Mouse (Mus musculus) MEL (cell line): ENCODE measurements at regions not wholly inside any gene's neighbourhood (a gene's known extent, or its start where the extent isn't known, plus 50 kb on each side); places are given as distances from the start of the nearest gene placed in this dataset.

ENCODE experiments used
- DNase-seq: peaks from one replicate; pipeline ENCODE4 v3.0.0; 2011; ENCODE audit warnings: low read depth, low spot score
- H3K27ac ChIP-seq: 2 replicates; pipeline ENCODE4 v1.5.1; 2012; ENCODE audit warnings: low read depth, mild to moderate bottlenecking, control low read depth, low read length, moderate library complexity; ENCODE audit not compliant: control insufficient read depth
- H3K27me3 ChIP-seq, 2 experiments: fragments of 150-350 bp in 1 of 2; sonication (generic) in 1 of 2; 2 replicates each; pipeline ENCODE4 v1.6.1; 2012; ENCODE audit warnings: low read length in 2 of 2, mild to moderate bottlenecking in 2 of 2, improper control_type of control experiment in 1 of 2, moderate library complexity in 1 of 2; ENCODE audit not compliant: insufficient read depth in 2 of 2, control insufficient read depth in 1 of 2
- H3K36me3 ChIP-seq, 2 experiments: 2 replicates each; pipeline ENCODE4 v1.6.1; 2012 to 2014; ENCODE audit warnings: low read length in 2 of 2, improper control_type of control experiment in 1 of 2, inconsistent platforms in 1 of 2, mild to moderate bottlenecking in 1 of 2; ENCODE audit not compliant: insufficient read depth in 2 of 2, control insufficient read depth in 1 of 2
- H3K4me1 ChIP-seq, 2 experiments: fragments of 150-350 bp in 1 of 2; sonication (generic) in 1 of 2; 2 replicates each; pipeline ENCODE4 v1.6.1; 2012; ENCODE audit warnings: low read length in 2 of 2, improper control_type of control experiment in 1 of 2, mild to moderate bottlenecking in 1 of 2; ENCODE audit not compliant: insufficient read depth in 2 of 2, control insufficient read depth in 1 of 2
- H3K4me3 ChIP-seq, 2 experiments: fragments of 150-350 bp in 1 of 2; sonication (generic) in 1 of 2; 2 replicates each; pipeline ENCODE4 v1.5.1; 2012; ENCODE audit warnings: low read depth in 2 of 2, low read length in 2 of 2, mild to moderate bottlenecking in 2 of 2, moderate library complexity in 2 of 2, control low read depth in 1 of 2, improper control_type of control experiment in 1 of 2; ENCODE audit not compliant: control insufficient read depth in 1 of 2, insufficient read depth in 1 of 2
- H3K79me2 ChIP-seq: 2 replicates; pipeline ENCODE4 v1.6.1; 2012; ENCODE audit warnings: mild to moderate bottlenecking, low read length, moderate library complexity; ENCODE audit not compliant: control insufficient read depth, poor library complexity, insufficient read depth
- H3K9ac ChIP-seq: 2 replicates; pipeline ENCODE4 v1.6.1; 2012; ENCODE audit warnings: low read depth, mild to moderate bottlenecking, control low read depth, low read length, moderate library complexity; ENCODE audit not compliant: control insufficient read depth, poor library complexity, severe bottlenecking
- H3K9me3 ChIP-seq: fragments of 150-350 bp; sonication (generic); replicated peaks from 2 replicates; pipeline ENCODE4 v1.6.1; 2012; ENCODE audit warnings: mild to moderate bottlenecking, low read length, improper control_type of control experiment, moderate library complexity; ENCODE audit not compliant: insufficient read depth
- CHD1 ChIP-seq: IDR thresholded peaks from 2 replicates; pipeline ENCODE4 v1.6.1; 2012; ENCODE audit warnings: low read depth, mild to moderate bottlenecking, inconsistent platforms, low read length, improper control_type of control experiment
- CHD2 ChIP-seq: IDR thresholded peaks from 2 replicates; pipeline ENCODE4 v1.6.1; 2011; ENCODE audit warnings: low read length, improper control_type of control experiment
- E2F4 ChIP-seq: IDR thresholded peaks from 2 replicates; pipeline ENCODE4 v1.6.1; 2011; ENCODE audit warnings: low read depth, low read length, improper control_type of control experiment, borderline replicate concordance
- EP300 ChIP-seq, 2 experiments: IDR thresholded peaks; 2 replicates each; pipeline ENCODE4 v1.6.1; 2011; ENCODE audit warnings: improper control_type of control experiment in 2 of 2, low read length in 2 of 2, low read depth in 1 of 2, mild to moderate bottlenecking in 1 of 2
- GABPA ChIP-seq: IDR thresholded peaks from 2 replicates; pipeline ENCODE4 v1.6.1; 2012; ENCODE audit warnings: low read depth, mild to moderate bottlenecking, inconsistent platforms, low read length, improper control_type of control experiment, moderate library complexity
- GATA1 ChIP-seq: IDR thresholded peaks from 2 replicates; pipeline ENCODE4 v1.6.1; 2011; ENCODE audit warnings: low read depth, low read length, improper control_type of control experiment
- HCFC1 ChIP-seq: IDR thresholded peaks from 2 replicates; pipeline ENCODE4 v1.6.1; 2012; ENCODE audit warnings: low read depth, mild to moderate bottlenecking, inconsistent platforms, low read length, improper control_type of control experiment, moderate library complexity
- JUND ChIP-seq: IDR thresholded peaks from 2 replicates; pipeline ENCODE4 v1.6.1; 2011; ENCODE audit warnings: low read depth, mild to moderate bottlenecking, improper control_type of control experiment, low read length
- MEF2A ChIP-seq: IDR thresholded peaks from 2 replicates; pipeline ENCODE4 v1.6.1; 2014; ENCODE audit warnings: low read depth, mild to moderate bottlenecking, inconsistent platforms, low read length, improper control_type of control experiment; ENCODE audit not compliant: poor library complexity, insufficient replicate concordance, severe bottlenecking; ENCODE audit errors: extremely low read depth
- MXI1 ChIP-seq: IDR thresholded peaks from 2 replicates; pipeline ENCODE4 v1.6.1; 2011; ENCODE audit warnings: mild to moderate bottlenecking, low read depth, low read length, improper control_type of control experiment
- MYB ChIP-seq: IDR thresholded peaks from 2 replicates; pipeline ENCODE4 v1.6.1; 2011; ENCODE audit warnings: mild to moderate bottlenecking, low read depth, low read length, improper control_type of control experiment
- MYC ChIP-seq: IDR thresholded peaks from 2 replicates; pipeline ENCODE4 v1.6.1; 2011; ENCODE audit warnings: low read depth, mild to moderate bottlenecking, low read length, improper control_type of control experiment, moderate library complexity
- NRF1 ChIP-seq: IDR thresholded peaks from 2 replicates; pipeline ENCODE4 v1.6.1; 2014; ENCODE audit warnings: low read depth, mild to moderate bottlenecking, inconsistent platforms, low read length, improper control_type of control experiment, moderate library complexity; ENCODE audit not compliant: poor library complexity, insufficient read depth, severe bottlenecking
- POLR2A ChIP-seq, 2 experiments: IDR thresholded peaks; 2 replicates each; pipeline ENCODE4 v1.6.1; 2011 to 2012; ENCODE audit warnings: low read length in 2 of 2, mild to moderate bottlenecking in 2 of 2, control low read depth in 1 of 2, improper control_type of control experiment in 1 of 2, low read depth in 1 of 2, moderate library complexity in 1 of 2; ENCODE audit not compliant: control insufficient read depth in 1 of 2, insufficient read depth in 1 of 2, poor library complexity in 1 of 2
- POLR2AphosphoS2 ChIP-seq: IDR thresholded peaks from 2 replicates; pipeline ENCODE4 v1.6.1; 2011; ENCODE audit warnings: low read length, improper control_type of control experiment
- RAD21 ChIP-seq: IDR thresholded peaks from 2 replicates; pipeline ENCODE4 v1.6.1; 2011; ENCODE audit warnings: mild to moderate bottlenecking, low read depth, low read length, improper control_type of control experiment
- RCOR1 ChIP-seq: IDR thresholded peaks from 2 replicates; pipeline ENCODE4 v1.6.1; 2012; ENCODE audit warnings: low read depth, mild to moderate bottlenecking, inconsistent platforms, low read length, improper control_type of control experiment
- SIN3A ChIP-seq: IDR thresholded peaks from 2 replicates; pipeline ENCODE4 v1.6.1; 2012; ENCODE audit warnings: low read length, improper control_type of control experiment, inconsistent platforms
- SMC3 ChIP-seq: IDR thresholded peaks from 2 replicates; pipeline ENCODE4 v1.6.1; 2011; ENCODE audit warnings: low read depth, low read length, improper control_type of control experiment
- TAL1 ChIP-seq: IDR thresholded peaks from 2 replicates; pipeline ENCODE4 v1.6.1; 2012; ENCODE audit warnings: mild to moderate bottlenecking, inconsistent platforms, low read length, moderate library complexity, mixed read lengths
- USF1 ChIP-seq: IDR thresholded peaks from 2 replicates; pipeline ENCODE4 v1.6.1; 2014; ENCODE audit warnings: low read depth, mild to moderate bottlenecking, inconsistent platforms, low read length, improper control_type of control experiment, moderate library complexity
- USF2 ChIP-seq, 2 experiments: IDR thresholded peaks; 2 replicates each; pipeline ENCODE4 v1.6.1; 2011 to 2012; ENCODE audit warnings: improper control_type of control experiment in 2 of 2, low read length in 2 of 2, borderline replicate concordance in 1 of 2, inconsistent platforms in 1 of 2, low read depth in 1 of 2, mild to moderate bottlenecking in 1 of 2; ENCODE audit not compliant: insufficient read depth in 1 of 2
- ZMIZ1 ChIP-seq: IDR thresholded peaks from 2 replicates; pipeline ENCODE4 v1.6.1; 2012; ENCODE audit warnings: low read depth, mild to moderate bottlenecking, inconsistent platforms, low read length, improper control_type of control experiment, moderate library complexity

GRCm38 (mm10) chr15:90351898-90352297 lies 127.8 kb downstream of the Alg10b start:
- DNase-seq, result no peak
- Histone ChIP-seq H3K27ac (no peak overlapping the region), H3K27me3 (no peaks in the 10 kb centered on the region), H3K9ac (no peak overlapping the region), H3K4me3 (no peak overlapping the region), H3K9me3 (no peaks in the 10 kb centered on the region), H3K79me2 (no peaks in the 10 kb centered on the region), H3K4me1 (no peaks in the 10 kb centered on the region), H3K36me3 (no peaks in the 10 kb centered on the region)
- TF ChIP-seq TAL1 (no peak), RAD21 (no peak), E2F4 (no peak), MYC (no peak), NRF1 (no peak), USF2 (IDR thresholded peaks at IDR 0.05; ENCODE audit: borderline replicate concordance in 1 of 2, insufficient read depth in 1 of 2, low read depth in 1 of 2, low read length in 2 of 2) (no peak), CHD2 (no peak), USF1 (no peak), RCOR1 (no peak), SIN3A (no peak), HCFC1 (no peak), MEF2A (no peak), GATA1 (no peak), POLR2AphosphoS2 (no peak), MYB (no peak), GABPA (no peak), CHD1 (no peak), EP300 (IDR thresholded peaks at IDR 0.05; ENCODE audit: low read depth in 1 of 2, low read length in 2 of 2) (no peak), SMC3 (no peak), ZMIZ1 (no peak)

- DNase-seq, result no peak
- Histone ChIP-seq H3K36me3 (no peaks in the 10 kb centered on the region), H3K9me3 (no peaks in the 10 kb centered on the region), H3K27ac (no peak overlapping the region), H3K79me2 (no peaks in the 10 kb centered on the region), H3K27me3 (no peaks in the 10 kb centered on the region), H3K9ac (no peak overlapping the region), H3K4me3 (no peak overlapping the region), H3K4me1 (no peaks in the 10 kb centered on the region)
- no peak for TF ChIP-seq MXI1
- no peak for TF ChIP-seq POLR2A (IDR thresholded peaks at IDR 0.05; ENCODE audit: control insufficient read depth in 1 of 2, insufficient read depth in 1 of 2, low read depth in 1 of 2, low read length in 2 of 2, poor library complexity in 1 of 2)
- TF ChIP-seq JUND, result no peak
- TF ChIP-seq E2F4, result no peak
These were observed 141.5 kb downstream of the Alg10b start for GRCm38 (mm10) chr15:90365656-90366055.
